Mouse (Mus musculus): ENCODE measurements around the gene Vmn1r36.
"Not testable (repeated sequence)": the region's sequence is repeated elsewhere in the genome, so short reads cannot be mapped to it uniquely, and the experiment has no call there.

Vmn1r36 gene

DNA sequence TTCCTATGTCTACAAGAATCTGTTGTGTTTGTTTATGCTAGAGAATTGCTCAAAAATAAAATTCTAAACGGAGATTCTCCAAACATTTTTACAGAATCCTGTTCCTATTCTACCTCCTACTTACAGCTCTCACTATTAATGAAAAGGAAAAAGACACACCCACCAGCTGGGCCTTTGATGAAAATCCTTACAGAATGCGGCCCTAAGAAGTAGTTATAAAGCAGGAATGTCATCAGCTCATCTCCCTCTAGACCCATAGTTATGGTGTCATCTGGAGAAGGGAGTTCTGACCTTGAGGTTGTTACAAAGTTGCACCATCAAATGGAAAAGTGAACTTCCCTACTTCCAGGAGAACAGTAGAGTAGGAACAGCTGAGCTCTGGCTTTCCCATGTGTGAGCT is at the start of gene Vmn1r36:
Gene Vmn1r36, minus strand, starts transcription at position 101 of the 400 bp plus-strand sequence.
- DNase-seq = not testable (repeated sequence)

DNA sequence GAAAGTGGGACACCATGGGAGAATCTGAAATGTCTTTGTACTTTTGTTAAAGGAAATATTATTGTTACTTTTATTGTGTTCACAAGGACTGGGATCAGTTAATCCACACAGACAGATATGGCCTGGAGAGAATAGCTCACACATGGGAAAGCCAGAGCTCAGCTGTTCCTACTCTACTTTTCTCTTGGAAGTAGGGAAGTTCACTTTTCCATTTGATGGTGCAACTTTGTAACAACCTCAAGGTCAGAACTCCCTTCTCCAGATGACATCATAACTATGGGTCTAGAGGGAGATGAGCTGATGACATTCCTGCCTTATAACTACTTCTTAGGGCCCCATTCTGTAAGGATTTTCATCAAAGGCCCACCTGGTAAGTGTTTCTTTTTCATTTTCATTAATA is 10.1 kb upstream of the Vmn1r36 start, which contains the start of gene Vmn1r37:
Gene Vmn1r37, plus strand, starts transcription at position 301 of the 400 bp plus-strand sequence.
- not testable (repeated sequence) for DNase-seq

DNA sequence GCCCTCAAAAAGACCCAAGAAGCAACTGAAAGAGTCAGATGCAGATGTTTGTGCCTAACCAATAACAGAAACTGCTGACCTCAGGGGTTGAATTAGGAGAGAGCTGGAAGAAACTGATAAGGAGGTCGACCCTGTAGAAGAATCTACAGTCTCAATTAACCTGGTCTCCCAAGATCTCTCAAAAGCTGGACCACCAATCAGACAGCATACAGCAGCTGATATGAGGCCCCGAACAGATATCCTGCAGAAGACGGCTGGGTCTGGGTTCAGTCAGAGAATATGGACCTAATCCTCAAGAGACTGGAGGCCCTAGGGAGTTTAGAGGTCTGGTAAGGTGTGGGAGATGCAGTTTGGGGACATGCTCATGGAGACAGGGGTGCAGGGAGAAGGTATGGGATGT is 5.1 kb downstream of the Vmn1r36 start:
- DNase-seq = no peak

DNA sequence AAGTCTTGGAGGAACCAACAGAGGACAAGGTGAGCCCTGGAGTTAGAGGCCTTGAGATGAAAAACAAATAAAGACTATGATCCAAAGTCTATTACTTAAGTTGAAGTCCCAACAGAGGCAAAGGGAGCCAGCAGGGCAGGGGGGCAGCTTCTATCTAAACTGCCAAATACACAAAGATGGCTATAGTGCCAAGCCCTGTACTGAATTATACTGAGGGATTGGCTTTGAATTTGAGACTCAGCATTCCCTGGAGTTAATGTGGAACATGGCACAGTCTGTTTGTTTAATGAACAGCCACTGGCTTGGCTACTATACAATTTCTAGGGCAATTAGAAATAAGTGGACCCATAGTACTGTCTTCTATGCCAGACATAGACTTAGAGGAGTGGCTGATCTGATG is 10.1 kb downstream of the Vmn1r36 start:
- no peak for DNase-seq

DNA sequence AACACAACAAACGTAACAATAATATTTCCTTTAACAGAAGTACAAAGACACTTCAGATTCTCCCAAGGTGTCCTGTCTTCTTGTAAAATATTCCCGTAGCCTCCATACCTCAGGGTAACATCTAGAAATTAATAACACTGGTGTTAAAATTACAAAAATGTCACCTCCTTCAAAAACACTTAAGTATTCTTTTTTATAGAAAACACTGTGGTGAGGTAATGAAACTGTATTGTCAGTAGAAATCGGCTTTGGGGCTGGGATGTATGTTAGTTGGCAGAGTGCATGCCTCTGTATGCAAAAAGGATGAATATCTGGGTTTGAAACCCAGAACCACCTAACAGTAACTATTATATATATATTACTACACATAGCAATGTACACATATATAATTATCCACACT is 33.2 kb downstream of the Vmn1r36 start, which contains the start of gene Vmn1r35:
Gene Vmn1r35, minus strand, starts transcription at position 101 of the 400 bp plus-strand sequence.
- DNase-seq = no peak

Measured in retina, postnatal 1 day (tissue).